Mouse (Mus musculus) frontal cortex, adult (tissue): ENCODE data around the gene Emsy.

ENCODE experiments used
- ATAC-seq: cut with Nextera tagmentation; 2 replicates; pipeline ENCODE4 v1.9.2; 2017; ENCODE audit warnings: mild to moderate bottlenecking, moderate library complexity, mixed read lengths; ENCODE audit not compliant: low TSS enrichment

The Emsy gene

GRCm38 (mm10) chr7:98656531-98657221 is at the start of gene Emsy:
TSS of gene Emsy (minus strand) at chr7:98656783.
- ATAC-seq, result peak; percentile 95

GRCm38 (mm10) chr7:98704276-98704675 is 47.7 kb upstream of the Emsy start:
- no peak for ATAC-seq

- ATAC-seq, result peak; percentile 5; the same call in 1 of the 2 replicates
These were observed 46.8 kb upstream of the Emsy start for GRCm38 (mm10) chr7:98703365-98703881.

- ATAC-seq, result peak; percentile 98
These were observed 46.0 kb upstream of the Emsy start, which contains the start of gene Thap12 for GRCm38 (mm10) chr7:98702283-98703240. TSS of gene Thap12 (plus strand) at chr7:98703103.

GRCm38 (mm10) chr7:98701771-98702170 is 45.2 kb upstream of the Emsy start:
- ATAC-seq, result no peak

- no peak for ATAC-seq
These were observed 42.0 kb upstream of the Emsy start for GRCm38 (mm10) chr7:98698590-98698989.

GRCm38 (mm10) chr7:98698041-98698440 is 41.5 kb upstream of the Emsy start:
- ATAC-seq, result no peak

GRCm38 (mm10) chr7:98697496-98697895 is 40.9 kb upstream of the Emsy start:
- ATAC-seq, result no peak

GRCm38 (mm10) chr7:98694046-98694445 is 37.5 kb upstream of the Emsy start:
- ATAC-seq, result peak; percentile 41; the same call in 1 of the 2 replicates

- no peak for ATAC-seq
These were observed 36.4 kb upstream of the Emsy start for GRCm38 (mm10) chr7:98692761-98693546.

GRCm38 (mm10) chr7:98690831-98691230 is 34.2 kb upstream of the Emsy start:
- ATAC-seq, result no peak

- no peak for ATAC-seq
These were observed 33.5 kb upstream of the Emsy start for GRCm38 (mm10) chr7:98690126-98690525.

GRCm38 (mm10) chr7:98685895-98686294 is 29.3 kb upstream of the Emsy start:
- ATAC-seq, result no peak

- no peak for ATAC-seq
These were observed 26.2 kb upstream of the Emsy start for GRCm38 (mm10) chr7:98682821-98683220.

GRCm38 (mm10) chr7:98680691-98681090 is 24.1 kb upstream of the Emsy start:
- peak; percentile 57; the same call in 1 of the 2 replicates for ATAC-seq

- ATAC-seq, result no peak
These were observed 21.9 kb upstream of the Emsy start for GRCm38 (mm10) chr7:98678441-98678840.

- ATAC-seq, result no peak
These were observed 20.9 kb upstream of the Emsy start for GRCm38 (mm10) chr7:98677511-98677910.

GRCm38 (mm10) chr7:98674344-98674743 is 17.8 kb upstream of the Emsy start:
- no peak for ATAC-seq

GRCm38 (mm10) chr7:98672241-98672955 is 15.8 kb upstream of the Emsy start:
- ATAC-seq, result no peak

- no peak for ATAC-seq
These were observed 14.8 kb upstream of the Emsy start for GRCm38 (mm10) chr7:98671416-98671815.

GRCm38 (mm10) chr7:98670831-98671230 is 14.2 kb upstream of the Emsy start:
- no peak for ATAC-seq
